Mouse (Mus musculus) splenic B cell, adult 2 months (primary cell): ENCODE results near the gene Atp9a.

Source experiments
- DNase-seq: peaks from one replicate; pipeline ENCODE4 v3.0.0-alpha.2; 2011; ENCODE audit warnings: low read depth, low spot score
- H3K27me3 ChIP-seq: 2 replicates; pipeline ENCODE4 v1.6.1; 2012; ENCODE audit warnings: mild to moderate bottlenecking, low read length, moderate library complexity, mixed read lengths; ENCODE audit not compliant: control insufficient read depth, poor library complexity, insufficient read depth, severe bottlenecking
- H3K36me3 ChIP-seq: 2 replicates; pipeline ENCODE4 v1.6.1; 2012; ENCODE audit warnings: mild to moderate bottlenecking, low read length, moderate library complexity, mixed read lengths; ENCODE audit not compliant: control insufficient read depth, poor library complexity, insufficient read depth, severe bottlenecking

The Atp9a gene

DNA sequence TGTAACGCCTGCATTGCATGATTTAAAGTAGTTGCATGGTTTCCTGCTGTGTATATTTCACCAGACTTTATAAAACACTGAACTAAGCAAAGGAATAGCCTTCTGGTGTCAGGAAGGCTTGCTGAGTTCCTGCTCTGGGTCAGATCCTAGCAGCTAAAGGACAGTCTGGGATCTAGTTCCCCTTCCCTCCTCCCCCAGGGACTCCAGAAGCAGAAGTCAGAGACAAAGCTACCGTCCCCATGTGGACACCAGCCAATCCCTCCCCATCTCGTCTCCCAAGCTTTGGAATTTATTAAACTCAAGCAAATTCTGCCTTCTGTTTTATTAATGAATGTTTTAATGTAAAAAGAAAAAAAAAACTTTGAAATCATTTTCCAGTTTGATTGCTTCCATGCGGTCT lies 117.1 kb downstream of the Atp9a start:
- H3K27me3 ChIP-seq = no peaks in the 10 kb centered on the region
- DNase-seq = no peak
- H3K36me3 ChIP-seq = no peaks in the 10 kb centered on the region

DNA sequence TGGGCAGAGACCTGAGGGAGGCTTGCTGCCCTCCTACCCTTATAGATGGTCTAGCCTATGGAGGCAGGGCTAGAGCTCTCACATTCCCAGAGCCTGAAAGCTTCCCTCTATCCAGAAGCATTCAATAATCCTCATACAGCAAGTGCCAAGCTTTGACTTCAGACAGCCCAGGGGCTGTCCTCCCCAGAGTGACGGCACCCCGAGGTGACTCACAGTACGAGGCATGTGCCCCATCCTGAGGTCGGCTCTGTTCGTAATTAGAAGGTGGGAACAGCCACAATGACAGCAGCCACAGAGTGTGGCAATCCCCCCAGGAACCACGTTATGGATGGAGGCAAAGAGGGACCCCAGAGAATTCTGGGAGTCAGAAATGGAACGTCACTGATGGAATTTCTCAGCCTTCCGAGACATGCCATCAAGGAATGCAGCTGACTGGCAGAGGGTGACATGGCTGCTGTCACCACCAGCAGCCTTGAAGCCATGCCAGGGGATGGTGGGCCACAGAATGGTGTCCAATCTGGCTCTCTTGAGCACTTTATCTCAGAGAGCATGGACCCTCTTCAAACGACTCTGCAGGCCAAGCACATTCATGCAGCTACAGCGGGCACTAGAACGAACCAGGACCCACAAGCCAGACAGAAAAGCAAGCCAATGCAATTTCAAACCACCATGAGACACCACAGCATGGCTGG lies 121.0 kb downstream of the Atp9a start:
- no peaks in the 10 kb centered on the region for H3K36me3 ChIP-seq
- no peak for DNase-seq
- no peaks in the 10 kb centered on the region for H3K27me3 ChIP-seq

DNA sequence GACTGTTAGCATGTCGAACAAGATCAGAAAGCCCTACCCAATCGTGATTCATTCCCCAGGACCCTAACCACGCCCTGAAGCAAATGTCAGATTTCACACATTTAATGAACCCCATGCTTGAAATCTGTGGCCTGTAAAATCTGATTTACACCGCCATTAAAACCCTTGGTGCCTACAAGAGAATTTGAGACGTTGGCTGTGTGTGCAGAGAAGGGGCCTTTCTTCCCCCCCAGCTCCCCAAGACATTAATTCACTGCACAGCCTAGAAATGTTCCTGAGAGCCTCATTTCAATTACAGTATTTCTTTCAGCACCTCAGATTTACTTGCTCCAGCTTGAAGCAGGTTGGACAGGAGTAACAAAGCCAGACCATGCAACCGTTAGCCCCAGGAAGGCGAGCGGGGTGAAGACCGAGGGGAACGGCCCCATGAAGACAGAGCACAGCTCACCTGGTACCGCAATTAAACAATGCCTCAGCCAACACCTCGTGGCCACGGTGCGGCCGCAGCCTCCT lies 123.9 kb downstream of the Atp9a start:
- no peak for DNase-seq
- no peaks in the 10 kb centered on the region for H3K27me3 ChIP-seq

DNA sequence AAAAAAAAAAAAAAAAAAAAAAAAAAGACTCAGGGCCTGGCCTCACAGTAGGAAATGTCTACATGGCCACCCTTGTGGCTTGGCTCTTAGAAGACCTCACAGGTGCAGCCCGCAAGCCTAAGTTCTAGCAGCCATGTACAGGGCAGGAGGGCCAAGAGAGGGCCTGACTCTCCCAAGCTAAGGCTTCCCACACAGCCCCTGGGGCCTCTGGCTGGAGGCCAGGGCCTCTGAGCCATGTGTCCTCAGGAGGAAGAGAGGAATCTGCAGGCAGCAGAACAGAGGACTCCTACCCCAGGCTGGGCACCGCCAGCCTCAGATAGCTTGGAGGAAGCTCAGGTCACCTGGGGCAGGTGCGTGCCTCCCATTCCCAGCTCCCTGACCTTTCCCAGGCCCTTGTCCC lies 127.0 kb downstream of the Atp9a start:
- Histone ChIP-seq H3K27me3 (no peaks in the 10 kb centered on the region), H3K36me3 (no peaks in the 10 kb centered on the region)
- no peak for DNase-seq

More for the DNA sequence above, 123.9 kb downstream of the Atp9a start:
- H3K36me3 ChIP-seq = no peaks in the 10 kb centered on the region

DNA sequence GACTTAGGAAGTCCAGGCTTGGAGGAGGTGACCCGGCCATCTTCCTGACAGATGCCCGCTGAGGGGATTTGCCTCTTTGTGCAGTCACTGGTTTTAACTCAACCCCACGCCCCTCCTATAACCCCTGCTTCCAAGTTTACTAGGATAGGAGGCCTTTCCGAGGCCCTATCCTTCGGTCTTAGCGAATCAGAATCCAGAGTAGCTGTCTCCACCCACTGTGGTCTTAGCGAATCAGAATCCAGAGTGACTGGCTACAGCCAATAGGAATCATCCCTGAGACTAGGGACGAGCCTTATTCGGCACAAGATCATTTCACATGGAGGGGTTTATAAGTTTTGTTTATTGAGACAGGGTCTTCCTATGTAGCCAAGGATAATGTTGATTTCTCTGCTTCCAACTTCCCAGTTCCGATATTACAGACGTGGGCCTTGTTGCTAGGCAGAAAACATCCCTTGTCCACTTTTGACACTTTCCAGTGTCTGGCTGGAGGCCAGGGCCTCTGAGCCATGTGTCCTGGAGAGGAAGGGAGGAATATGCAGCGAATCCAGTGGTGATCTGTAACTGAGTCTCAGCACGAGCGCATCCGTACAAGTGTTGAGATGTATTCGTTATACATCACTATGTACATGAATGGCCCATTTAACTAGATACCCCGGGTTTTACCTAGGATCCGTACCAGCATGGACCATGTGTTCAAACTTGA lies 127.9 kb downstream of the Atp9a start:
- no peaks in the 10 kb centered on the region for H3K27me3 ChIP-seq
- DNase-seq = no peak
- H3K36me3 ChIP-seq = no peaks in the 10 kb centered on the region

DNA sequence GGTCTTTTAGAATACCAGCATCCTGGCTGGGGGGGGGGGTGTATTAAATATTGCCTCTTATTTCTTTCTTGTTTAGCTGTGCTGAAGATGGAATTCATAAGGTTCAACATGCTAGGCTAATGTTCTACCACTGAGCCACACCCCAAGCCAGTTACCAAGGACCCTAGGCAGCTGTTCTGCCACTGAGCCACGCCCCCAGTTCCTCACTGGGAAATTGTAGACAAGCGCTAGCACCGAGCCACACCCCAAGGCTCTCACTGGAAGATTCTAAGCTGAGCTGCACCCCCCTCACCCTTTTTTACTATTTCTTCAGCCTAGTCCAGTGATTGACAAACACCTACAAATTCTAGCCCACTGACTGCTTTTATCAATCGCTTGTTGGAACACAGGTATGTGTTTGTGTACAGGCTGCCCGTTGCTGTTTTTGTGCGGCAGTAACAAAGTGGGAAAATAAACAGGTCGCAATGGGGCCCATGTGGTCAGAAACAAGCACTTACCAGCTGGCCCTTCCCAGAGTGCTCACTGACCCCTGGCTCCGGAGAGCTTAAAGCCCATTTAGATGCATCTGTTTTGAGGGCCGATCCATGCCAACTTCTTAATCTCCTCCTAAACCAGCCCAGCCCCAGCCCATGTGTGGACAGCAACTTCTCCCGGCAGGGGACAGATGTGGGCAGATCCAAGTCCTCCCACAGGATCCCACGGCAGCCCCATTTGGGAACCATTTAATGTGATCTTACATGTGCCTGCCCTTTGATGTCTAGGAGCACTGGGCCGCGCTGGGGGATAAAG lies 128.9 kb downstream of the Atp9a start:
- DNase-seq = no peak
- Histone ChIP-seq H3K36me3 (no peaks in the 10 kb centered on the region), H3K27me3 (no peaks in the 10 kb centered on the region)

DNA sequence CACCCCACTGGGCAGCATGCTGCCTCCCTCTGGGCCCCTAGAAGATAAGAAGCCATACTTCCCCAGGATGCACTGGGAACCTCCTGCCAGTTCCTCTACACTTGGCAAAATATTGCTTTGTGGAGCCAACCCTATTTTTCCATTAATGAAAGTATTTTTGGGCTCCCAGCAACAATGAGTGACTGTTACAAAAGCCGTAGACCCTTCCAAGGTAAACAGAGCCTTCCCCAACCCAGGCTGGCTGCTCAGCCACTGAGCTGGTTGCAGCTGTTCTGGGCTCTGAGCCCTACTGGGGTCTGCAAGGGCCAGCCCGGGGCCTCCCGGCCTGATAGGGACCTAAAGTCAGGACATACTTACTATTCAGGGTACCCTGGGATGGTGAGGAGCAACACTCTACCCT lies 131.3 kb downstream of the Atp9a start:
- no peaks in the 10 kb centered on the region for H3K27me3 ChIP-seq
- DNase-seq = no peak
- H3K36me3 ChIP-seq = no peaks in the 10 kb centered on the region

DNA sequence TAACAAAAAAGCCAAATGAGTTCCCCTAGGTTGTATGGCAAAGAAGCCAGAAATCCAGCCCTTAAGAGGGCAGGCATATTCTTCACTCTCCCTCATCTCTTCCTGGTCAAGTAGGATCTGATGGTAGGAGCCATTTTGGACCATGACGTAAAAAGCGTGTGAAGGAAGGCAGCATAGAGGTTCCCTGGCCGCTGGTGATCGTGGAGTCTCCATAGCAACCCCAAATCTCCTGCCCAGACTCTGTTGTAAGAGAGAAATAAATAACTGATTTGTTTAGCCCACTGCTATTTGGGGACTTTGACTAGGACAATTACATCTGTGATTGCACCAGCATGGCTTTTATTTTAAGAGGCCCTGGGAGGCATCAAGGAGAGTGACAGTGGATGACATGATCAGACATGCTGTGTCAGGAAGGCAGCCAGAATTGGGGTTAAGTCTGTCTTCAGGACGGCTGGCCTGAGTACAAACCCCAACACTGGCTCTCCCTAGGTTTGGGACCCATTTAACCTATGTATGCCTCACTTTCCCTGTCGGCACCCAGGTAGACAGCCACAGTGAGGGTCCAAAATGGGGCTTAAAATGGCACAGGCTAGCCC lies 132.5 kb downstream of the Atp9a start:
- H3K27me3 ChIP-seq = no peaks in the 10 kb centered on the region
- DNase-seq = no peak
- H3K36me3 ChIP-seq = no peaks in the 10 kb centered on the region

DNA sequence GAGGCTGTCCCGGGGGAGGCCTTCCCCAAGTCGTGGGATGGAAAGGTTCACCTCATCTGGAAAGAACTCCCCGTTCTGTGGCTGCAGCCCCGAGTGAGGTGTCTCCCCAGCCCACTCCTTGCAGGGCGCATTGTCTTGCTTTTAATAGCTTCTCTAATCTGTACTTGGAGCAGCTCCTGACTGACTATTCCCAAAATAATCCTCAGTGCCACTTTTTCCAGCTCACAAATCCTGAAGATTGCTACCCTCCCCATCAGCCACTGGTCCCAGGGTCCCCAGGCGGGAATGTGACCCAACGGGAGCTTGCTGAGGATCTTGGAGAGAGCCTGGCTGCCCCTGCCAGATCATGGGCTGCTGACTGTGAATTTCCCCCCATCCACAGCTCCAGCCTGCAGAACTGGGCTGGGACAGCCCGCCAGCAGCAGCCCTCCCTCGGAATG lies 134.1 kb downstream of the Atp9a start:
- Histone ChIP-seq H3K36me3 (no peaks in the 10 kb centered on the region), H3K27me3 (no peaks in the 10 kb centered on the region)
- no peak for DNase-seq

DNA sequence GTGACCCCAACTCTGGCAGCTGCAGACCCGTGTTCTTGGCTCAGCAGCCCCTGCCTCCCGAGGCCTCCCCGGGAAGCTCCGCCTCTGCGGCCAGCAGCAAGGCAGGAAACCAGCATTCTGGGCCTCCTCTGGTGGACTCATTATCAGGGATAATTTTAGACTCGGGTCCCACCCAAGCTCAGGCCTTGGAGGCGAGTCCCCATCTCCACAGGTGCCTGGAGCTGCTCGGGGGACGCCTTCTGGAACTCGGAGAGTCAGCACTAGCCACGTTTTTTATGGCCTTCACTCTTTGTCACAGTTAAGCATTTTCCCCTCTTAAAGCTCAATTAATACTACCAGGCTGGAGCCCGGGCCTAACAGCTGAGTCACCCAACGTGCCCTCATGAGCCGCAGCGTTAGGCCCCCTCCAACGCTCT lies 137.5 kb downstream of the Atp9a start:
- H3K27me3 ChIP-seq = no peaks in the 10 kb centered on the region
- no peaks in the 10 kb centered on the region for H3K36me3 ChIP-seq
- no peak for DNase-seq

DNA sequence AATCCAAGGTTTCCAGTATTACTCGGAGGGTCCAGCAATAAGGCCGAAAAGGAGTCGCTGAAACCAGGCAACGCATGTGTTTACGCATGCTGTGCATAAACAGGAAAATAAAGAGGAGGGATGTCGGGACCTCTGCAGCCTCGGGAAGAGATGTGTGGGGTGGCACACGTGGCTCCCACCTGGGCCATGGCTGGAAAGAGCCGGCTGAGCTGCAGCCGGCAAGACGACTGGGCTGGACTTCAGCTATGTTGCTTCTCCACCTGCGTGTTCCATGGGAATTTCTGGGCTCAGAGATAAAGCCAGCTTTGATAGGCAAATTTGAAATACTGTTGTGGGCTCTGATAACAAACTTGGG lies 139.8 kb downstream of the Atp9a start:
- DNase-seq = no peak
- H3K36me3 ChIP-seq = no peaks in the 10 kb centered on the region
- no peaks in the 10 kb centered on the region for H3K27me3 ChIP-seq

DNA sequence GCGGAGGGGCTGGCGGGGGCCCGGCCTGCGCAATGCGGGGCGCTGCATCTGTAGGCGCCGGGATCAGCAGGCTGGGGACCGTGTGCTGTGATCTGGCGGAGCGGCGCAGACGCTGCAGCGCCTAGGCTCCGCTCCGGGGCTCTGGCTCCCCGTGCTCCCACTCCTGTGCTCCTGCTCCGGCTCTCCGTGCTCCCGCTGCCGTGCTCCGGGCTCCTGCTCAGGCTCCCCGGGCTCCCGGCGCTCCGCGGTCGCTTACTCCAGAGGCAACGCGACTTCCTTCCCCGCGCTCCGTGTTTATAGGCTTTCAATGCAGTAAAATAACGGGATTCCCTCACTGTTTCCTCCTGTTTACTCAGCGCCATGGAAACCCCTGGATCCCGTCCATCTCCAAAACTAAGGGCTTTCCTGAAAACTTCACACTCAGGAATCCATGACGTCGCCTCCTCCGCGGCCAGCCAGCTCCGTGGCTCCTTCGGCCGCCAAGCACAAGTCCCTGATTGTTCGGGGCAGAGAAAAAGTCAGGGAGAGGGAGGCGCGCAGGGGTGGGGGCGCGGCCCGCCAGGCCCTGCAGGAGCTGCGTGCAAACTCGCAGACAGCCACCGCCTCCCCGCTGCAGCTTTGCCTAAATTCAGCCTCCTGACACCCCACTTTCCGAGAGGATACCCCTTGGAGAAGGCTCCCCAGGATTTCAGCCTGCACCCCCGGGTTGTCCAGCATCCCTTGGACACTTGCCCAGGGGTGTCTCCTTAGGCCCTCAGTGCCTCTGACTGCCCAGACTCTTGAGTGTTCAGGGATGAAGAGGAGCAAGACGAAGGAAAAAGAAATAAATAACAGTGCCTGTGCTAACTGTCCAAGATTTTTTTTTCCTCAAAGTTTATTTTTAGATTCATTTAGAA lies 140.5 kb downstream of the Atp9a start, which contains the start of gene Nfatc2:
Nfatc2 (minus strand) TSS at position 167 of the 896 bp plus-strand sequence.
- DNase-seq = peak; percentile 11
- no peaks in the 10 kb centered on the region for H3K27me3 ChIP-seq
- H3K36me3 ChIP-seq = no peaks in the 10 kb centered on the region

DNA sequence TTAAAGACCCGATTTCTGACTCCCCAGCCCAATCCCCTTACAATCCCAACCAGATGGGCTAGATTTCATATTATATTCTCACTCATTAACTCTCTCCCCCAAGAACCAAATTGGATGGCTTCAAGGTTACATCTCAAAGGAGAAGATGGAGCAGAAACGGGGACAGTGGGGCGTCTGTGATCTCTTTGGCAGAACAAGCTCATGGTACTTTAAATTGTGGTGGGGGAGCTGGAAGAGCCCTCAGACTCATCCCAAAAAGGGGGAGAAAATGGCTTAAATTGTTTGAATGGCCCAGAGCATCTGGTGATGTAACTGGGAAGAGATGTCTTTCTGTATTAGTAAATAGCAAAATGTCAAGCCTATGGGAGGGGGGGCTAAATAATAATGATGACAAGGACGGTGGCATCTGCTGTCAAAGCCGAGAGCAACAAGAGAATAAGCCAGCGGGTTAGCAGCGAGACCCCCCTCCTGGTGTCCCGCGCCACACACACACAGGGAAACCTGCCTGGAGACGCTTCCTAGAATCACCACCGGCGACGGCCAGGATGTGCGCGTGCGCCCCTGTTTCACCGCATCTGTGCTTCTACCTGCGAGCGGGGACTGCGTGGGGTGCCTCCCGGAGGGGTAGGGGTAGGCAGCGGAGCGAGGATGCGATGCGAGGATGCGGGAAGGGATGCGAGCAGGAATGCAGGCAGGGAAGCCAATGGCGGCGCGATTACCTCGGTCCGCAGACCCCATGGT lies 141.3 kb downstream of the Atp9a start:
- Histone ChIP-seq H3K27me3 (no peaks in the 10 kb centered on the region), H3K36me3 (no peaks in the 10 kb centered on the region)
- no peak for DNase-seq
